Mouse (Mus musculus) mouse trophoblast stem cell (cell line): ENCODE data around the gene Mllt6.

Experiments
- in situ Hi-C, 2 experiments: fragments of 300-500 bp; cut with MseI, MboI; formaldehyde crosslinking; loops; 2 replicates in 1 of 2; 3 replicates in 1 of 2; pipeline ENCODE4 v1.15.1; 2025

Mllt6 gene

GRCm38 (mm10) chr11:97668160-97668559 is 4.9 kb downstream of the Mllt6 start:
- in situ Hi-C loops, result no loop called here

GRCm38 (mm10) chr11:97669268-97669667 is 6.1 kb downstream of the Mllt6 start:
- in situ Hi-C loops, result no loop called here

- in situ Hi-C loops, result no loop called here
Measured at GRCm38 (mm10) chr11:97669829-97670228, 6.6 kb downstream of the Mllt6 start.

- in situ Hi-C loops, result no loop called here
Measured at GRCm38 (mm10) chr11:97670234-97671176, 7.3 kb downstream of the Mllt6 start.

GRCm38 (mm10) chr11:97671177-97671527 is 7.9 kb downstream of the Mllt6 start:
- in situ Hi-C loops, result no loop called here

GRCm38 (mm10) chr11:97673148-97673547 is 9.9 kb downstream of the Mllt6 start:
- in situ Hi-C loops, result no loop called here

GRCm38 (mm10) chr11:97676050-97676754 is 13.0 kb downstream of the Mllt6 start:
- in situ Hi-C loops, result no loop called here

GRCm38 (mm10) chr11:97677381-97677780 is 14.2 kb downstream of the Mllt6 start:
- in situ Hi-C loops, result no loop called here

GRCm38 (mm10) chr11:97677842-97678241 is 14.6 kb downstream of the Mllt6 start:
- in situ Hi-C loops, result no loop called here

GRCm38 (mm10) chr11:97678301-97678700 is 15.1 kb downstream of the Mllt6 start:
- in situ Hi-C loops, result no loop called here

GRCm38 (mm10) chr11:97680430-97680829 is 17.2 kb downstream of the Mllt6 start:
- in situ Hi-C loops, result no loop called here

- in situ Hi-C loops, result no loop called here
Measured at GRCm38 (mm10) chr11:97682504-97683055, 19.4 kb downstream of the Mllt6 start.

GRCm38 (mm10) chr11:97684063-97684680 is 21.0 kb downstream of the Mllt6 start:
- in situ Hi-C loops, result no loop called here

- in situ Hi-C loops, result no loop called here
Measured at GRCm38 (mm10) chr11:97684766-97685165, 21.6 kb downstream of the Mllt6 start.

- in situ Hi-C loops, result no loop called here
Measured at GRCm38 (mm10) chr11:97685613-97686321, 22.6 kb downstream of the Mllt6 start, which contains the start of gene Cisd3. Gene Cisd3 (plus strand): TSS chr11:97685826.

GRCm38 (mm10) chr11:97686322-97686908 is 23.2 kb downstream of the Mllt6 start:
- in situ Hi-C loops, result no loop called here

- in situ Hi-C loops, result no loop called here
Measured at GRCm38 (mm10) chr11:97687061-97687460, 23.8 kb downstream of the Mllt6 start.

GRCm38 (mm10) chr11:97689861-97690260 is 26.6 kb downstream of the Mllt6 start:
- in situ Hi-C loops, result loop anchor here (5.0 kb wide), 1 partner anchor 43 kb away; no protein-coding TSS in a partner anchor

- in situ Hi-C loops, result loop anchor here (5.0 kb wide), 1 partner anchor 47 kb away; no protein-coding TSS in a partner anchor
Measured at GRCm38 (mm10) chr11:97694435-97694834, 31.2 kb downstream of the Mllt6 start.

- in situ Hi-C loops, result loop anchor here (5.0 kb wide), 1 partner anchor 48 kb away; no protein-coding TSS in a partner anchor
Measured at GRCm38 (mm10) chr11:97694921-97695711, 31.9 kb downstream of the Mllt6 start.
